Mouse (Mus musculus) lung, adult 2 months (tissue): ENCODE results near the gene Snx25. TPM values are rescaled to one million over a fixed set of nuclear protein-coding genes. Genes with fewer than 3 reads are reported as not detected.

Source experiments
- DNase-seq: peaks from one replicate; pipeline ENCODE4 v3.0.0; 2022
- H3K4me1 ChIP-seq: fragments of 200-500 bp; 2 replicates; pipeline ENCODE4 v1.6.1; 2011; ENCODE audit warnings: low read length; ENCODE audit not compliant: control insufficient read depth, insufficient read depth
- H3K4me3 ChIP-seq: fragments of 200-500 bp; replicated peaks from 2 replicates; pipeline ENCODE3; 2011; ENCODE audit warnings: low read depth, mild to moderate bottlenecking, control low read depth, low read length; ENCODE audit errors: extremely low read depth
- CTCF ChIP-seq: fragments of 200-500 bp; IDR thresholded peaks from 2 replicates; pipeline ENCODE4 v1.5.1; 2011; ENCODE audit warnings: mild to moderate bottlenecking, low read length, control low read depth; ENCODE audit not compliant: insufficient read depth
- POLR2A ChIP-seq: fragments of 200-500 bp; IDR thresholded peaks from 2 replicates; pipeline ENCODE4 v1.6.1; 2011; ENCODE audit warnings: low read depth, mild to moderate bottlenecking, control low read depth, low read length, borderline replicate concordance; ENCODE audit errors: extremely low read depth
- WGBS: fragments of 180-500 bp; shearing (Covaris S2); methylation state at CpG from one replicate; pipeline ENCODE4 v1.1.7; 2018; 5-methylcytosine and 5-hydroxymethylcytosine counted together
- polyA plus RNA-seq: library from polyadenylated mRNA; depleted of rRNA; stranded (reverse); fragments of >200 nt; gene quantifications from 2 replicates; pipeline ENCODE4 v1.2.3, GENCODE M21; 2012; rRNA removed

The Snx25 gene
- polyA plus RNA-seq, 1 experiment, result 23.7 TPM

GRCm38 (mm10) chr8:45999138-45999783, 152.7 kb downstream of the Snx25 start, which contains the start of gene Lrp2bp:
Gene Lrp2bp (plus strand): TSS chr8:45999303.
- WGBS, result 3% methylated on average over 22 of the region's 22 CpGs
- Histone ChIP-seq H3K4me1 (peaks cover 3% of the 10 kb centered on the region; the same call in 1 of the 2 replicates), H3K4me3 (peak within 1 kb of the TSS; percentile 80)
- DNase-seq, result no peak
- 0 out of 2 replicates have a peak, but pooled peaks have one; percentile 8 for TF ChIP-seq POLR2A
- TF ChIP-seq CTCF, result no peak

GRCm38 (mm10) chr8:45998228-45998627, 153.7 kb downstream of the Snx25 start:
- WGBS, result 62% methylated on average over 2 of the region's 2 CpGs
- Histone ChIP-seq H3K4me1 (peaks cover 3% of the 10 kb centered on the region; the same call in 1 of the 2 replicates), H3K4me3 (no peak overlapping the region)
- DNase-seq, result no peak
- TF ChIP-seq POLR2A (no peak), CTCF (peak; percentile 50)

- 53% methylated on average over 3 of the region's 3 CpGs for WGBS
- DNase-seq, result no peak
- Histone ChIP-seq H3K4me1 (peaks cover 3% of the 10 kb centered on the region; the same call in 1 of the 2 replicates), H3K4me3 (no peak overlapping the region)
- TF ChIP-seq POLR2A (no peak), CTCF (no peak)
These were observed 156.4 kb downstream of the Snx25 start for GRCm38 (mm10) chr8:45995576-45995975.

- Histone ChIP-seq H3K4me3 (no peak overlapping the region), H3K4me1 (peaks cover 2% of the 10 kb centered on the region; the same call in 1 of the 2 replicates)
- TF ChIP-seq POLR2A, result no peak
- peak; percentile 38; the same call in 1 of the 2 replicates for TF ChIP-seq CTCF
- WGBS, result 98% methylated on average over 2 of the region's 2 CpGs
- no peak for DNase-seq
These were observed 157.8 kb downstream of the Snx25 start for GRCm38 (mm10) chr8:45994111-45994510.

GRCm38 (mm10) chr8:45990631-45991310, 161.2 kb downstream of the Snx25 start:
- H3K4me1 ChIP-seq, result no peaks in the 10 kb centered on the region
- 82% methylated on average over 4 of the region's 4 CpGs for WGBS
- H3K4me3 ChIP-seq, result no peak overlapping the region
- no peak for DNase-seq
- no peak for TF ChIP-seq CTCF
- no peak for TF ChIP-seq POLR2A

- no peak overlapping the region for H3K4me3 ChIP-seq
- 59% methylated on average over 2 of the region's 2 CpGs for WGBS
- no peaks in the 10 kb centered on the region for H3K4me1 ChIP-seq
- TF ChIP-seq POLR2A (no peak), CTCF (no peak)
- no peak for DNase-seq
These were observed 163.8 kb downstream of the Snx25 start for GRCm38 (mm10) chr8:45988189-45988588.

- DNase-seq, result no peak
- Histone ChIP-seq H3K4me1 (no peaks in the 10 kb centered on the region), H3K4me3 (no peak overlapping the region)
- TF ChIP-seq POLR2A (no peak), CTCF (no peak)
- 59% methylated on average over 3 of the region's 3 CpGs for WGBS
These were observed 165.3 kb downstream of the Snx25 start for GRCm38 (mm10) chr8:45986665-45987064.

Other genes with a start within 250 kb of the Snx25 start
- gene Ccdc110, start 217.5 kb downstream of the Snx25 start, polyA plus RNA-seq, result 0.14 TPM in 1 of 2 replicates, not detected in the other
- 1.1 and 1.2 TPM in 2 replicates for gene 1700029J07Rik, start 176.9 kb downstream of the Snx25 start, polyA plus RNA-seq
- gene Ufsp2, start 176.6 kb downstream of the Snx25 start, polyA plus RNA-seq, result 7.6 and 15.5 TPM in 2 replicates
- 0.35 and 0.45 TPM in 2 replicates for gene Lrp2bp, start 152.9 kb downstream of the Snx25 start, polyA plus RNA-seq
- 2.6 and 3.9 TPM in 2 replicates for gene Ankrd37, start 146.5 kb downstream of the Snx25 start, polyA plus RNA-seq
- gene Cfap97, start 388 bp downstream of the Snx25 start, polyA plus RNA-seq, result 3.9 and 6.7 TPM in 2 replicates
- gene Slc25a4, start 59.1 kb upstream of the Snx25 start, polyA plus RNA-seq, result 293 and 360 TPM in 2 replicates
- gene Helt, start 142.5 kb upstream of the Snx25 start, polyA plus RNA-seq, result not detected in 2 replicates